Comparison of ENCODE assay signal across 21 mouse cellular contexts in genomic region chr7:65909343-65910127, GRCm38 (mm10). TPM values are rescaled to one million over a fixed set of nuclear protein-coding genes. Genes with fewer than 3 reads are reported as not detected.
DNase-seq lines count a peak whose midpoint lies in the region; ATAC-seq and TF ChIP-seq lines count a peak whose summit lies in the region.
"Had no signal": no experiment of that assay in that cellular context is flagged by ENCODE, and none has a peak within 500 bp of the region (broad histone marks: within the 10 kb centered on the region; RNA-seq: fewer than 3 reads in every experiment).

No protein-coding gene starts in this region.

- H3K27ac ChIP-seq in liver, postnatal 0 days (ENCODE audit: low read depth), result peak overlapping the region; percentile 69
- no peak overlapping the region for H3K27ac ChIP-seq in liver, embryonic 12.5 days
- peak overlapping the region; percentile 54 for H3K27ac ChIP-seq in brown adipose tissue, adult 24 weeks (replicated peaks; ENCODE audit: low read depth, low read length)
- H3K27ac ChIP-seq in embryonic facial prominence, embryonic 10.5 days (replicated peaks), result no peak overlapping the region
- H3K27ac ChIP-seq: forebrain, embryonic 15.5 days; limb, embryonic 10.5 days; liver, embryonic 13.5 days; midbrain, embryonic 15.5 days had no signal

- peak; percentile 85 for ATAC-seq in liver, postnatal 0 days
- ATAC-seq in liver, embryonic 12.5 days, result no peak
- ATAC-seq: forebrain, embryonic 15.5 days; hindbrain, embryonic 16.5 days; midbrain, embryonic 15.5 days had no signal

- H3K4me2 ChIP-seq in liver, postnatal 0 days (ENCODE audit: low read depth, low read length), result no peak overlapping the region
- no peak overlapping the region for H3K4me2 ChIP-seq in liver, embryonic 12.5 days
- H3K4me2 ChIP-seq: forebrain, embryonic 15.5 days; liver, embryonic 13.5 days; midbrain, embryonic 15.5 days had no signal

- peaks cover 7% of the 10 kb centered on the region for H3K4me1 ChIP-seq in liver, postnatal 0 days (ENCODE audit: insufficient read depth)
- no peaks in the 10 kb centered on the region for H3K4me1 ChIP-seq in liver, embryonic 12.5 days
- peaks cover 16% of the 10 kb centered on the region for H3K4me1 ChIP-seq in brown adipose tissue, adult 24 weeks (ENCODE audit: control insufficient read depth, insufficient read depth, insufficient read length, low read length)
- H3K4me1 ChIP-seq in embryonic facial prominence, embryonic 10.5 days, result 0 out of 2 replicates have a peak, but pooled peaks cover under 1% of the 10 kb centered on the region
- H3K4me1 ChIP-seq: forebrain, embryonic 15.5 days; liver, embryonic 13.5 days; midbrain, embryonic 15.5 days had no signal

- H3K9ac ChIP-seq in liver, postnatal 0 days (replicated peaks), result no peak overlapping the region
- no peak overlapping the region for H3K9ac ChIP-seq in liver, embryonic 12.5 days
- H3K9ac ChIP-seq: forebrain, embryonic 15.5 days; liver, embryonic 13.5 days; midbrain, embryonic 15.5 days had no signal

- intact Hi-C loops in gastrocnemius, postnatal 14 days (cut with DNase I; ENCODE audit: low total_unique reads), result loop anchor here (10.0 kb wide), 1 partner anchor 255 kb away; no protein-coding TSS in a partner anchor
- intact Hi-C loops in heart, postnatal 25 days (cut with DNase I), result no loop called here

- peak; percentile 28 for DNase-seq in gastrocnemius, adult 18-20 months (ENCODE audit: low spot score)
- DNase-seq in gastrocnemius, postnatal 14 days, result no peak
- DNase-seq in liver, postnatal 0 days, result no peak
- DNase-seq in heart, postnatal 25 days (ENCODE audit: low spot score), result peak; percentile 52
- no peak for DNase-seq in embryonic facial prominence, embryonic 10.5 days (ENCODE audit: low spot score)
- DNase-seq: cerebellum, postnatal 14 days; kidney, adult 8-10 months; kidney, postnatal 14 days; layer of hippocampus, adult 9-11 months; liver, embryonic 13.5 days; right cerebral cortex, postnatal 14 days; thymus, adult 2 months had no signal

- H3K27me3 ChIP-seq in liver, postnatal 0 days (ENCODE audit: insufficient read depth, low read length), result no peaks in the 10 kb centered on the region
- no peaks in the 10 kb centered on the region; the same call in 1 of the 2 replicates for H3K27me3 ChIP-seq in liver, embryonic 12.5 days (replicated peaks)
- H3K27me3 ChIP-seq in embryonic facial prominence, embryonic 10.5 days (replicated peaks; ENCODE audit: low read depth, poor library complexity, severe bottlenecking), result no peaks in the 10 kb centered on the region
- H3K27me3 ChIP-seq: forebrain, embryonic 15.5 days; liver, embryonic 13.5 days; midbrain, embryonic 15.5 days had no signal

- H3K4me3 ChIP-seq in liver, postnatal 0 days (ENCODE audit: low read depth, low read length), result no peak overlapping the region
- H3K4me3 ChIP-seq in liver, embryonic 12.5 days, result no peak overlapping the region
- no peak overlapping the region for H3K4me3 ChIP-seq in brown adipose tissue, adult 24 weeks (ENCODE audit: insufficient read depth, low read depth, low read length)
- H3K4me3 ChIP-seq in embryonic facial prominence, embryonic 10.5 days, result no peak overlapping the region
- H3K4me3 ChIP-seq: forebrain, embryonic 15.5 days; limb, embryonic 10.5 days; liver, embryonic 13.5 days; midbrain, embryonic 15.5 days; myocyte had no signal

- no peak for TF ChIP-seq EP300 in liver, postnatal 0 days (IDR thresholded peaks at IDR 0.05; ENCODE audit: low read depth)

- H3K36me3 ChIP-seq in liver, postnatal 0 days (replicated peaks; ENCODE audit: insufficient read depth, low read length), result no peaks in the 10 kb centered on the region
- no peaks in the 10 kb centered on the region for H3K36me3 ChIP-seq in liver, embryonic 12.5 days
- H3K36me3 ChIP-seq in embryonic facial prominence, embryonic 10.5 days (replicated peaks), result no peaks in the 10 kb centered on the region
- H3K36me3 ChIP-seq: forebrain, embryonic 15.5 days; limb, embryonic 10.5 days; liver, embryonic 13.5 days; midbrain, embryonic 15.5 days had no signal

- no peaks in the 10 kb centered on the region for H3K9me3 ChIP-seq in liver, postnatal 0 days (ENCODE audit: low read length)
- no peaks in the 10 kb centered on the region for H3K9me3 ChIP-seq in liver, embryonic 12.5 days (replicated peaks)
- H3K9me3 ChIP-seq in embryonic facial prominence, embryonic 10.5 days, result no peaks in the 10 kb centered on the region
- H3K9me3 ChIP-seq: forebrain, embryonic 15.5 days; limb, embryonic 10.5 days; liver, embryonic 13.5 days; midbrain, embryonic 15.5 days had no signal

- WGBS in liver, postnatal 0 days (ENCODE audit: insufficient replicate concordance), result 64% methylated on average over 12 of the region's 12 CpGs
- 69% methylated on average over 12 of the region's 12 CpGs for WGBS in liver, embryonic 12.5 days (ENCODE audit: insufficient replicate concordance)
- 84% methylated on average over 12 of the region's 12 CpGs for WGBS in embryonic facial prominence, embryonic 10.5 days

- TF ChIP-seq CTCF in liver, postnatal 0 days (IDR thresholded peaks at IDR 0.05; ENCODE audit: low read depth), result no peak

RNA-seq across cellular contexts. Expression of gene Pcsk6, which starts 48.0 kb away (rescaled TPM):
- 10 to 100 TPM; 15.8 to 19.4 TPM for total RNA-seq in gastrocnemius, adult 18-20 months (2021)
- total RNA-seq in gastrocnemius, postnatal 14 days (2021), result 10 to 100 TPM; 31.6 to 39.6 TPM
- polyA plus RNA-seq in liver, postnatal 0 days (2015; fragmentation: Nextera tagmentation; extraction: Ambion mirVana), result 3.6 and 4.7 TPM in 2 replicates
- polyA plus RNA-seq in liver, embryonic 12.5 days (2016; fragmentation: Nextera tagmentation; extraction: Ambion mirVana), result 0.87 and 1.0 TPM in 2 replicates
- polyA plus RNA-seq in brown adipose tissue, adult 24 weeks (2012; ENCODE audit: insufficient read depth, insufficient read length, missing spikeins), result 33.4 and 63.6 TPM in 2 replicates
- total RNA-seq in heart, postnatal 25 days (2021), result 10 to 100 TPM; 45.7 to 56.1 TPM
- polyA plus RNA-seq in embryonic facial prominence, embryonic 10.5 days (2016; fragmentation: Nextera tagmentation; extraction: Ambion mirVana), result 1.0 and 1.1 TPM in 2 replicates
- total RNA-seq: hematopoietic stem cell, adult 5-6 weeks; megakaryocyte, adult 5-6 weeks had no signal

Comparison
In these comparisons a context has a peak if more than half of its experiments do, and no peak if none do; other contexts are left out.
1. DNase-seq: peak in gastrocnemius, adult 18-20 months (single experiment) and heart, postnatal 25 days (single experiment); none in gastrocnemius, postnatal 14 days (single experiment), liver, postnatal 0 days (single experiment) and embryonic facial prominence, embryonic 10.5 days (single experiment).
2. H3K27ac ChIP-seq: peak in liver, postnatal 0 days (single experiment) and brown adipose tissue, adult 24 weeks (single experiment); none in liver, embryonic 12.5 days (single experiment) and embryonic facial prominence, embryonic 10.5 days (single experiment).